9 mouse cellular contexts compared by ENCODE assay signal in the genomic region with DNA sequence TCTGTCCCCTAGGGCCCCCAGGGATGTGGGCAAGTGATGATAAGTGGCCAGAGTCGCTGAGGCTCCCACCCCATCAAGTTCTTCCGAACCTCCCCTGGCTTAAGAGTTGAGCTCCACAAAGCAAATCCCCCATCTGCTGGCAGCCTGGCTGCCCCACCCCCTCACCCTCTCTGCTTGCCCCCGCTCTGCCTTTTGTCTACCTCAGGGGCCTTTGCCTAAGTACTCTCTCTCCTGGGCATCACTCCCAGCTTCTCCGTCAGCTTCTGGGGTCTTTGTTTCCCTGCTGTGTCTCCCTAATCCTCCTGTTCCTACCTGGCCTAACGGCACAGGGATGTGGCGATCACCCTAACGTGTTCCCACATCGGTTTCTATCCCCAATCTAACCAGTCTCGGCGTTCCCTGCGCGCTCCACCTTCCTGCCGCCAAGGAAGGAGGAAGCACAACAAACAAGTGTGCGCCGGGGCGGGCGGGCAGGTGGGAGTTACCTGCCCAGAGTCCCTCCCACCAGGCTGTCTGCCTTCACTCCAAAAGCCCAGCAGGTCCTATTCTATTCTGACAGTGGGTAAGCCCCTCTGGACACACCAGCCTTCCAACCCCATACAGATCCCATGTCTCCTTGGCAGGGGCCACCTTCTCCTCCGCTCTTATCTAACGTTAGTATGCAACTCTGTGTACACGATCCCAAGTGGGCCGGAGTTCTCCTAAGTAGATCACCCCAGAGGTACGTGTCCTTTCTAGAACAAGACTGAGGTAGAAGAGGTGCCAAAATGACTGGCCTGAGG. TPM values are rescaled to one million over a fixed set of nuclear protein-coding genes. Genes with fewer than 3 reads are reported as not detected.
A peak's percentile ranks its signal among the peaks of the same experiment; 100 is the strongest.
DNase-seq lines count a peak whose midpoint lies in the region; ATAC-seq and TF ChIP-seq lines count a peak whose summit lies in the region.
"Had no signal": no experiment of that assay in that cellular context is flagged by ENCODE, and none has a peak within 500 bp of the region (broad histone marks: within the 10 kb centered on the region; RNA-seq: fewer than 3 reads in every experiment).

No protein-coding gene starts in this region.

- peaks cover 9% of the 10 kb centered on the region for H3K4me1 ChIP-seq in heart, adult 2 months (ENCODE audit: control insufficient read depth, insufficient read depth, low read length)
- H3K4me1 ChIP-seq in forebrain, embryonic 14.5 days (ENCODE audit: control insufficient read depth, insufficient read depth, low read length), result peaks cover 30% of the 10 kb centered on the region
- H3K4me1 ChIP-seq in kidney, embryonic 15.5 days, result peaks cover 70% of the 10 kb centered on the region
- H3K4me1 ChIP-seq in midbrain, embryonic 11.5 days (ENCODE audit: control insufficient read depth, insufficient read depth, low read length), result peaks cover 45% of the 10 kb centered on the region

- no peaks in the 10 kb centered on the region for H3K9me3 ChIP-seq in forebrain, embryonic 14.5 days (replicated peaks; ENCODE audit: control insufficient read depth, low read length)
- H3K9me3 ChIP-seq in kidney, embryonic 15.5 days (replicated peaks), result no peaks in the 10 kb centered on the region
- no peaks in the 10 kb centered on the region for H3K9me3 ChIP-seq in midbrain, embryonic 11.5 days (ENCODE audit: control insufficient read depth, low read length)

- TF ChIP-seq CTCF in heart, adult 2 months (IDR thresholded peaks at IDR 0.05), result no peak

- no peak for TF ChIP-seq EP300 in heart, adult 2 months (IDR thresholded peaks at IDR 0.05; ENCODE audit: insufficient read depth, low read depth, low read length)

- peak overlapping the region; percentile 99 for H3K9ac ChIP-seq in heart, adult 2 months (ENCODE audit: low read depth, low read length)
- peak overlapping the region; percentile 100 for H3K9ac ChIP-seq in forebrain, embryonic 14.5 days (ENCODE audit: low read length)
- peak overlapping the region; percentile 100 for H3K9ac ChIP-seq in kidney, embryonic 15.5 days
- H3K9ac ChIP-seq in midbrain, embryonic 11.5 days (ENCODE audit: low read length), result peak overlapping the region; percentile 97

- DNase-seq in heart, adult 2 months, result no peak
- DNase-seq in heart, postnatal 4 days, result no peak
- peak; percentile 83 for DNase-seq in R1 (ENCODE audit: low read depth, low spot score)
- peak; percentile 62 for DNase-seq in forebrain, embryonic 14.5 days (ENCODE audit: low spot score)
- DNase-seq in midbrain, embryonic 11.5 days (ENCODE audit: low spot score, missing footprints), result peak; percentile 93
- DNase-seq in ovary, postnatal 14 days (ENCODE audit: low spot score), result no peak
- DNase-seq in layer of hippocampus, postnatal 14 days (ENCODE audit: low spot score in 2 of 2), result no peak

- 0 out of 2 replicates have a peak, but pooled peaks have one; percentile 15 for TF ChIP-seq POLR2A in heart, adult 2 months (IDR thresholded peaks at IDR 0.05; ENCODE audit: insufficient read depth, low read depth, low read length)

- H3K4me3 ChIP-seq in heart, adult 2 months, result peak overlapping the region; percentile 90
- peak overlapping the region; percentile 93 for H3K4me3 ChIP-seq in forebrain, embryonic 14.5 days (ENCODE audit: low read depth, low read length)
- peak overlapping the region; percentile 96 for H3K4me3 ChIP-seq in kidney, embryonic 15.5 days (replicated peaks)
- peak overlapping the region; percentile 96 for H3K4me3 ChIP-seq in midbrain, embryonic 11.5 days (ENCODE audit: low read depth, low read length)

- H3K36me3 ChIP-seq in heart, adult 2 months (ENCODE audit: control insufficient read depth, insufficient read depth, low read length), result no peaks in the 10 kb centered on the region
- H3K36me3 ChIP-seq in forebrain, embryonic 14.5 days (ENCODE audit: control insufficient read depth, insufficient read depth, low read length), result peaks cover 28% of the 10 kb centered on the region
- H3K36me3 ChIP-seq in kidney, embryonic 15.5 days, result peaks cover 28% of the 10 kb centered on the region
- H3K36me3 ChIP-seq in midbrain, embryonic 11.5 days (ENCODE audit: control insufficient read depth, insufficient read depth, low read length), result peaks cover 8% of the 10 kb centered on the region; the same call in 1 of the 2 replicates

- 0 out of 2 replicates have a peak, but pooled peaks cover 2% of the 10 kb centered on the region for H3K79me2 ChIP-seq in heart, adult 2 months (replicated peaks; ENCODE audit: control insufficient read depth, insufficient read depth, low read length)

- no peaks in the 10 kb centered on the region for H3K27me3 ChIP-seq in heart, adult 2 months (ENCODE audit: control insufficient read depth, insufficient read depth, low read length)
- H3K27me3 ChIP-seq in forebrain, embryonic 14.5 days (replicated peaks; ENCODE audit: control insufficient read depth, insufficient read depth, low read length), result no peaks in the 10 kb centered on the region
- 0 out of 2 replicates have a peak, but pooled peaks cover under 1% of the 10 kb centered on the region for H3K27me3 ChIP-seq in kidney, embryonic 15.5 days
- peaks cover 5% of the 10 kb centered on the region; the same call in 1 of the 2 replicates for H3K27me3 ChIP-seq in midbrain, embryonic 11.5 days (ENCODE audit: control insufficient read depth, insufficient read depth, low read length)
- H3K27me3 ChIP-seq: Patski had no signal

- H3K27ac ChIP-seq in heart, adult 2 months, result peak overlapping the region; percentile 7; the same call in 1 of the 2 replicates
- peak overlapping the region; percentile 100 for H3K27ac ChIP-seq in forebrain, embryonic 14.5 days (ENCODE audit: low read depth, low read length)
- peak overlapping the region; percentile 100 for H3K27ac ChIP-seq in kidney, embryonic 15.5 days
- H3K27ac ChIP-seq in midbrain, embryonic 11.5 days (ENCODE audit: low read depth, low read length), result peak overlapping the region; percentile 99

- ATAC-seq in forebrain, embryonic 14.5 days, result no peak
- ATAC-seq in kidney, embryonic 15.5 days (replicated peaks; ENCODE audit: low FRiP score), result no peak
- ATAC-seq in midbrain, embryonic 11.5 days (ENCODE audit: low FRiP score), result no peak
- ATAC-seq: Patski had no signal

- peak overlapping the region; percentile 100 for H3K4me2 ChIP-seq in forebrain, embryonic 14.5 days (ENCODE audit: low read length)
- H3K4me2 ChIP-seq in kidney, embryonic 15.5 days, result peak overlapping the region; percentile 91
- peak overlapping the region; percentile 97 for H3K4me2 ChIP-seq in midbrain, embryonic 11.5 days

- intact Hi-C loops in heart, adult 2 months (cut with DNase I), result no loop called here

- 43% methylated on average over 22 of the region's 22 CpGs for WGBS in heart, adult 2 months
- WGBS in forebrain, embryonic 14.5 days, result 2% methylated on average over 22 of the region's 22 CpGs
- WGBS in kidney, embryonic 15.5 days, result 21% methylated on average over 22 of the region's 22 CpGs
- WGBS in midbrain, embryonic 11.5 days, result 4% methylated on average over 22 of the region's 22 CpGs

RNA-seq across cellular contexts. Expression of a gene that starts 3.8 kb away (rescaled TPM):
- under 1 TPM; 0.32 to 0.34 TPM for total RNA-seq in heart, adult 2 months (2021)
- 0.29 and 0.47 TPM in 2 replicates for polyA plus RNA-seq in heart, adult 2 months (2012; rRNA removed)
- total RNA-seq in heart, postnatal 4 days (2021), result 1 to 10 TPM in 1 of 2 experiments, under 1 TPM in 1; 0.68 to 1.0 TPM
- 1.2 and 2.7 TPM in 2 replicates for polyA plus RNA-seq in forebrain, embryonic 14.5 days (2014; fragmentation: Nextera tagmentation; extraction: Ambion mirVana)
- 1.7 and 1.8 TPM in 2 replicates for polyA plus RNA-seq in kidney, embryonic 15.5 days (2015; fragmentation: Nextera tagmentation; extraction: Ambion mirVana)
- polyA plus RNA-seq in midbrain, embryonic 11.5 days (2014; fragmentation: Nextera tagmentation; extraction: Ambion mirVana), result 0.88 and 2.4 TPM in 2 replicates
- total RNA-seq in layer of hippocampus, postnatal 14 days (2021), result 1 to 10 TPM; 2.6 to 3.0 TPM

RNA-seq across cellular contexts. Expression of a gene that starts 4.6 kb away (rescaled TPM):
- 100 to 1,000 TPM; 154 to 163 TPM for total RNA-seq in heart, adult 2 months (2021)
- 547 and 614 TPM in 2 replicates for polyA plus RNA-seq in heart, adult 2 months (2012; rRNA removed)
- total RNA-seq in heart, postnatal 4 days (2021), result 100 to 1,000 TPM; 549 to 587 TPM
- 479 and 481 TPM in 2 replicates for polyA plus RNA-seq in forebrain, embryonic 14.5 days (2014; fragmentation: Nextera tagmentation; extraction: Ambion mirVana)
- polyA plus RNA-seq in kidney, embryonic 15.5 days (2015; fragmentation: Nextera tagmentation; extraction: Ambion mirVana), result 320 TPM in 2 replicates
- polyA plus RNA-seq in midbrain, embryonic 11.5 days (2014; fragmentation: Nextera tagmentation; extraction: Ambion mirVana), result 258 and 288 TPM in 2 replicates
- total RNA-seq in layer of hippocampus, postnatal 14 days (2021), result 1,000 to 10,000 TPM; 1,231 to 1,331 TPM

RNA-seq across cellular contexts. Expression of a gene that starts 15.8 kb away (rescaled TPM):
- 100 to 1,000 TPM; 179 to 194 TPM for total RNA-seq in heart, adult 2 months (2021)
- polyA plus RNA-seq in heart, adult 2 months (2012; rRNA removed), result 259 and 275 TPM in 2 replicates
- total RNA-seq in heart, postnatal 4 days (2021), result 100 to 1,000 TPM; 237 to 239 TPM
- polyA plus RNA-seq in forebrain, embryonic 14.5 days (2014; fragmentation: Nextera tagmentation; extraction: Ambion mirVana), result 470 and 520 TPM in 2 replicates
- polyA plus RNA-seq in kidney, embryonic 15.5 days (2015; fragmentation: Nextera tagmentation; extraction: Ambion mirVana), result 357 and 385 TPM in 2 replicates
- polyA plus RNA-seq in midbrain, embryonic 11.5 days (2014; fragmentation: Nextera tagmentation; extraction: Ambion mirVana), result 430 and 435 TPM in 2 replicates
- 100 to 1,000 TPM; 681 to 696 TPM for total RNA-seq in layer of hippocampus, postnatal 14 days (2021)

RNA-seq across cellular contexts. Expression of a gene that starts 27.3 kb away (rescaled TPM):
- under 1 TPM; 0.34 to 0.57 TPM for total RNA-seq in heart, adult 2 months (2021)
- 0.53 and 0.66 TPM in 2 replicates for polyA plus RNA-seq in heart, adult 2 months (2012; rRNA removed)
- under 1 TPM; 0.41 to 0.55 TPM for total RNA-seq in heart, postnatal 4 days (2021)
- polyA plus RNA-seq in forebrain, embryonic 14.5 days (2014; fragmentation: Nextera tagmentation; extraction: Ambion mirVana), result 0.29 and 0.38 TPM in 2 replicates
- polyA plus RNA-seq in kidney, embryonic 15.5 days (2015; fragmentation: Nextera tagmentation; extraction: Ambion mirVana), result 0.06 and 0.26 TPM in 2 replicates
- not detected in 2 replicates for polyA plus RNA-seq in midbrain, embryonic 11.5 days (2014; fragmentation: Nextera tagmentation; extraction: Ambion mirVana)
- under 1 TPM; 0.29 to 0.58 TPM for total RNA-seq in layer of hippocampus, postnatal 14 days (2021)
- polyA plus RNA-seq: Patski had no signal

RNA-seq across cellular contexts. Expression of a gene that starts 50.0 kb away (rescaled TPM):
- 10 to 100 TPM; 83.2 to 99.8 TPM for total RNA-seq in heart, adult 2 months (2021)
- polyA plus RNA-seq in heart, adult 2 months (2012; rRNA removed), result 208 and 238 TPM in 2 replicates
- total RNA-seq in heart, postnatal 4 days (2021), result 100 to 1,000 TPM; 107 to 110 TPM
- 96.5 and 105 TPM in 2 replicates for polyA plus RNA-seq in forebrain, embryonic 14.5 days (2014; fragmentation: Nextera tagmentation; extraction: Ambion mirVana)
- 163 and 164 TPM in 2 replicates for polyA plus RNA-seq in kidney, embryonic 15.5 days (2015; fragmentation: Nextera tagmentation; extraction: Ambion mirVana)
- 105 and 112 TPM in 2 replicates for polyA plus RNA-seq in midbrain, embryonic 11.5 days (2014; fragmentation: Nextera tagmentation; extraction: Ambion mirVana)
- total RNA-seq in layer of hippocampus, postnatal 14 days (2021), result 100 to 1,000 TPM; 125 to 128 TPM

Comparison
In these comparisons a context has a peak if more than half of its experiments do, and no peak if none do; other contexts are left out.
1. DNase-seq: peak in R1 (single experiment), forebrain, embryonic 14.5 days (single experiment) and midbrain, embryonic 11.5 days (single experiment); none in heart, adult 2 months (0 of 2), heart, postnatal 4 days (single experiment), ovary, postnatal 14 days (single experiment) and layer of hippocampus, postnatal 14 days (0 of 2).
2. H3K27ac ChIP-seq: peak in every context shown above with its lines; median percentile 100 in forebrain, embryonic 14.5 days; 100 in kidney, embryonic 15.5 days; 99 in midbrain, embryonic 11.5 days; 7 in heart, adult 2 months.
3. Peak in every context shown above with its lines, with median percentiles within 50 percentile points of each other: H3K4me3 ChIP-seq, H3K9ac ChIP-seq and H3K4me2 ChIP-seq.